Mouse (Mus musculus) stomach, embryonic 14.5 days (tissue): ENCODE results near the gene Ccdc47. TPM values are rescaled to one million over a fixed set of nuclear protein-coding genes. Genes with fewer than 3 reads are reported as not detected.
A peak's percentile ranks its signal among the peaks of the same experiment; 100 is the strongest.

Experiments
- ATAC-seq: fragments of 200-750 bp; cut with Nextera tagmentation; 2 replicates; pipeline ENCODE4 v1.8.0; 2017; ENCODE audit warnings: low read depth, moderate TSS enrichment; ENCODE audit not compliant: insufficient number of reproducible peaks, insufficient read depth, low FRiP score
- H3K27ac ChIP-seq: fragments of 300-500 bp; sonication (generic); 2 replicates; pipeline ENCODE4 v1.5.1; 2014; ENCODE audit warnings: mild to moderate bottlenecking, low read length, moderate library complexity, mixed read lengths
- H3K27me3 ChIP-seq: fragments of 300-500 bp; sonication (generic); 2 replicates; pipeline ENCODE4 v1.6.1; 2014; ENCODE audit warnings: low read length, control low read depth, mixed read lengths; ENCODE audit not compliant: control insufficient read depth, insufficient read depth
- H3K36me3 ChIP-seq: fragments of 300-500 bp; sonication (generic); 2 replicates; pipeline ENCODE4 v1.6.1; 2014; ENCODE audit warnings: mild to moderate bottlenecking, control low read depth, low read length, moderate library complexity, mixed read lengths; ENCODE audit not compliant: control insufficient read depth, insufficient read depth
- H3K4me1 ChIP-seq: fragments of 300-500 bp; sonication (generic); 2 replicates; pipeline ENCODE4 v1.6.1; 2014; ENCODE audit warnings: low read length, control low read depth, mixed read lengths; ENCODE audit not compliant: control insufficient read depth, insufficient read depth
- H3K4me2 ChIP-seq: fragments of 300-500 bp; sonication (generic); replicated peaks from 2 replicates; pipeline ENCODE4 v1.6.1; 2014; ENCODE audit warnings: low read depth, low read length, control low read depth
- H3K4me3 ChIP-seq: fragments of 300-500 bp; sonication (generic); 2 replicates; pipeline ENCODE4 v1.5.1; 2014; ENCODE audit warnings: low read depth, low read length, control low read depth
- H3K9ac ChIP-seq: fragments of 300-500 bp; sonication (generic); replicated peaks from 2 replicates; pipeline ENCODE4 v1.6.1; 2014; ENCODE audit warnings: low read depth, mild to moderate bottlenecking, control low read depth, low read length, moderate library complexity, mixed read lengths
- H3K9me3 ChIP-seq: fragments of 300-500 bp; sonication (generic); 2 replicates; pipeline ENCODE4 v1.6.1; 2016; ENCODE audit warnings: low read depth, low read length, control low read depth; ENCODE audit not compliant: control insufficient read depth
- WGBS: fragments of 180-500 bp; shearing (Covaris S2); extraction: QIAGEN DNeasy Blood & Tissue Kit; methylation state at CpG from one replicate; pipeline ENCODE4 v1.1.7; 2014; 5-methylcytosine and 5-hydroxymethylcytosine counted together
- polyA plus RNA-seq: library from polyadenylated mRNA; unstranded; fragments of >200 nt; fragmentation: Nextera tagmentation; extraction: Ambion mirVana; gene quantifications from 2 replicates; pipeline ENCODE4 v1.2.1, GENCODE M21; 2014

Ccdc47 gene
- polyA plus RNA-seq, 1 experiment from 2014 or later = 60.2 TPM

GRCm38 (mm10) chr11:106193371-106194154 lies 22.6 kb downstream of the Ccdc47 start:
- no peaks in the 10 kb centered on the region for H3K9me3 ChIP-seq
- peak overlapping the region; percentile 84 for H3K27ac ChIP-seq
- under 1% methylated on average over 44 of the region's 44 CpGs for WGBS
- no peaks in the 10 kb centered on the region for H3K27me3 ChIP-seq
- ATAC-seq = peak; percentile 97
- H3K4me2 ChIP-seq = peak overlapping the region; percentile 65
- peak overlapping the region; percentile 63 for H3K9ac ChIP-seq
- H3K4me1 ChIP-seq = peaks cover 3% of the 10 kb centered on the region; the same call in 1 of the 2 replicates
- H3K36me3 ChIP-seq = peaks cover 15% of the 10 kb centered on the region
- peak overlapping the region; percentile 65 for H3K4me3 ChIP-seq

GRCm38 (mm10) chr11:106192657-106193370 lies 23.3 kb downstream of the Ccdc47 start:
- Histone ChIP-seq H3K4me3 (peak overlapping the region; percentile 65), H3K27me3 (no peaks in the 10 kb centered on the region), H3K9me3 (no peaks in the 10 kb centered on the region), H3K4me2 (peak overlapping the region; percentile 65), H3K36me3 (peaks cover 8% of the 10 kb centered on the region; the same call in 1 of the 2 replicates), H3K4me1 (peaks cover 3% of the 10 kb centered on the region; the same call in 1 of the 2 replicates), H3K27ac (peak overlapping the region; percentile 75), H3K9ac (peak overlapping the region; percentile 63)
- WGBS = 8% methylated on average over 19 of the region's 19 CpGs
- ATAC-seq = peak; percentile 59; the same call in 1 of the 2 replicates

- no peak overlapping the region for H3K27ac ChIP-seq
- no peak for ATAC-seq
- peak overlapping the region; percentile 65 for H3K4me2 ChIP-seq
- peaks cover 3% of the 10 kb centered on the region; the same call in 1 of the 2 replicates for H3K4me1 ChIP-seq
- H3K9ac ChIP-seq = no peak overlapping the region
- peaks cover 4% of the 10 kb centered on the region; the same call in 1 of the 2 replicates for H3K36me3 ChIP-seq
- 85% methylated on average over 5 of the region's 5 CpGs for WGBS
- H3K4me3 ChIP-seq = peak overlapping the region; percentile 65
- H3K9me3 ChIP-seq = no peaks in the 10 kb centered on the region
- no peaks in the 10 kb centered on the region for H3K27me3 ChIP-seq
Observed at GRCm38 (mm10) chr11:106192241-106192640, 23.9 kb downstream of the Ccdc47 start.

GRCm38 (mm10) chr11:106191716-106192115 lies 24.4 kb downstream of the Ccdc47 start:
- H3K4me1 ChIP-seq = peaks cover 3% of the 10 kb centered on the region; the same call in 1 of the 2 replicates
- H3K27ac ChIP-seq = no peak overlapping the region
- H3K4me3 ChIP-seq = no peak overlapping the region
- ATAC-seq = no peak
- H3K4me2 ChIP-seq = no peak overlapping the region
- 95% methylated on average over 3 of the region's 3 CpGs for WGBS
- no peaks in the 10 kb centered on the region for H3K9me3 ChIP-seq
- peaks cover under 1% of the 10 kb centered on the region; the same call in 1 of the 2 replicates for H3K36me3 ChIP-seq
- no peak overlapping the region for H3K9ac ChIP-seq
- H3K27me3 ChIP-seq = no peaks in the 10 kb centered on the region

GRCm38 (mm10) chr11:106187326-106187725 lies 28.8 kb downstream of the Ccdc47 start:
- Histone ChIP-seq H3K9ac (no peak overlapping the region), H3K4me3 (no peak overlapping the region)
- WGBS = 92% methylated on average over 4 of the region's 4 CpGs

GRCm38 (mm10) chr11:106180449-106180801 lies 35.7 kb downstream of the Ccdc47 start:
- Histone ChIP-seq H3K9ac (no peak overlapping the region), H3K4me1 (no peaks in the 10 kb centered on the region), H3K36me3 (no peaks in the 10 kb centered on the region; the same call in 1 of the 2 replicates), H3K4me3 (no peak overlapping the region), H3K9me3 (no peaks in the 10 kb centered on the region), H3K27me3 (no peaks in the 10 kb centered on the region), H3K27ac (no peak overlapping the region), H3K4me2 (no peak overlapping the region)
- 85% methylated on average over 2 of the region's 2 CpGs for WGBS
- ATAC-seq = no peak

More at GRCm38 (mm10) chr11:106187326-106187725, 28.8 kb downstream of the Ccdc47 start:
- Histone ChIP-seq H3K4me2 (no peak overlapping the region), H3K36me3 (no peaks in the 10 kb centered on the region; the same call in 1 of the 2 replicates), H3K4me1 (no peaks in the 10 kb centered on the region), H3K27me3 (no peaks in the 10 kb centered on the region), H3K9me3 (no peaks in the 10 kb centered on the region), H3K27ac (no peak overlapping the region)
- no peak for ATAC-seq

GRCm38 (mm10) chr11:106179711-106180448 lies 36.3 kb downstream of the Ccdc47 start:
- ATAC-seq = no peak
- no peaks in the 10 kb centered on the region for H3K9me3 ChIP-seq
- no peak overlapping the region for H3K9ac ChIP-seq
- H3K27me3 ChIP-seq = no peaks in the 10 kb centered on the region
- H3K4me3 ChIP-seq = no peak overlapping the region
- H3K4me2 ChIP-seq = no peak overlapping the region
- H3K27ac ChIP-seq = no peak overlapping the region
- H3K36me3 ChIP-seq = no peaks in the 10 kb centered on the region; the same call in 1 of the 2 replicates
- no peaks in the 10 kb centered on the region for H3K4me1 ChIP-seq
- 67% methylated on average over 7 of the region's 7 CpGs for WGBS
